Mouse (Mus musculus) midbrain, embryonic 11.5 days (tissue): ENCODE results near the gene Kctd6. TPM values are rescaled to one million over a fixed set of nuclear protein-coding genes. Genes with fewer than 3 reads are reported as not detected.
A peak's percentile ranks its signal among the peaks of the same experiment; 100 is the strongest.

ENCODE experiments used
- ATAC-seq: fragments of 200-750 bp; cut with Nextera tagmentation; 2 replicates; pipeline ENCODE4 v1.8.0; 2017; ENCODE audit warnings: moderate TSS enrichment, moderate library complexity; ENCODE audit not compliant: low FRiP score
- DNase-seq: peaks from one replicate; pipeline ENCODE4 v3.0.0; 2015; ENCODE audit warnings: low spot score; ENCODE audit errors: missing footprints
- H3K27ac ChIP-seq: fragments of 300-500 bp; sonication (generic); 2 replicates; pipeline ENCODE4 v1.5.1; 2014; ENCODE audit warnings: low read depth, low read length
- H3K27me3 ChIP-seq: fragments of 300-500 bp; sonication (generic); 2 replicates; pipeline ENCODE4 v1.6.1; 2014; ENCODE audit warnings: mild to moderate bottlenecking, low read length, moderate library complexity, mixed read lengths; ENCODE audit not compliant: control insufficient read depth, insufficient read depth
- H3K36me3 ChIP-seq: fragments of 300-500 bp; sonication (generic); 2 replicates; pipeline ENCODE4 v1.6.1; 2014; ENCODE audit warnings: mild to moderate bottlenecking, low read length, moderate library complexity, mixed read lengths; ENCODE audit not compliant: control insufficient read depth, insufficient read depth
- H3K4me1 ChIP-seq: fragments of 300-500 bp; sonication (generic); 2 replicates; pipeline ENCODE4 v1.6.1; 2014; ENCODE audit warnings: low read length; ENCODE audit not compliant: control insufficient read depth, insufficient read depth
- H3K4me2 ChIP-seq: fragments of 300-500 bp; sonication (generic); 2 replicates; pipeline ENCODE4 v1.6.1; 2014; ENCODE audit warnings: mild to moderate bottlenecking, moderate library complexity
- H3K4me3 ChIP-seq: fragments of 300-500 bp; sonication (generic); 2 replicates; pipeline ENCODE4 v1.5.1; 2014; ENCODE audit warnings: low read depth, low read length
- H3K9ac ChIP-seq: fragments of 300-500 bp; sonication (generic); 2 replicates; pipeline ENCODE4 v1.6.1; 2014; ENCODE audit warnings: low read length
- H3K9me3 ChIP-seq: fragments of 300-500 bp; sonication (generic); 2 replicates; pipeline ENCODE4 v1.6.1; 2016; ENCODE audit warnings: low read length; ENCODE audit not compliant: control insufficient read depth
- WGBS: fragments of 180-500 bp; shearing (Covaris S2); extraction: QIAGEN DNeasy Blood & Tissue Kit; methylation state at CpG from one replicate; pipeline ENCODE4 v1.1.7; 2014; 5-methylcytosine and 5-hydroxymethylcytosine counted together
- polyA plus RNA-seq: library from polyadenylated mRNA; unstranded; fragments of >200 nt; fragmentation: Nextera tagmentation; extraction: Ambion mirVana; gene quantifications from 2 replicates; pipeline ENCODE4 v1.2.1, GENCODE M21; 2014

The Kctd6 gene
- polyA plus RNA-seq, 1 experiment from 2014 or later = 10.8 TPM

GRCm38 (mm10) chr14:8186278-8187045, 27.5 kb upstream of the Kctd6 start:
- no peak for ATAC-seq
- H3K9ac ChIP-seq = no peak overlapping the region
- no peak overlapping the region for H3K27ac ChIP-seq
- H3K36me3 ChIP-seq = no peaks in the 10 kb centered on the region
- H3K9me3 ChIP-seq = no peaks in the 10 kb centered on the region
- H3K27me3 ChIP-seq = no peaks in the 10 kb centered on the region
- 88% methylated on average over 6 of the region's 6 CpGs for WGBS
- no peak for DNase-seq
- no peaks in the 10 kb centered on the region for H3K4me1 ChIP-seq
- no peak overlapping the region for H3K4me3 ChIP-seq
- no peak overlapping the region for H3K4me2 ChIP-seq

- Histone ChIP-seq H3K9ac (no peak overlapping the region), H3K4me2 (no peak overlapping the region), H3K27me3 (no peaks in the 10 kb centered on the region), H3K9me3 (no peaks in the 10 kb centered on the region), H3K36me3 (no peaks in the 10 kb centered on the region), H3K27ac (no peak overlapping the region), H3K4me3 (no peak overlapping the region), H3K4me1 (no peaks in the 10 kb centered on the region)
- no peak for DNase-seq
- no peak for ATAC-seq
- WGBS = 93% methylated on average over 3 of the region's 3 CpGs
Observed at GRCm38 (mm10) chr14:8190556-8190955, 23.4 kb upstream of the Kctd6 start.

- Histone ChIP-seq H3K4me2 (no peak overlapping the region), H3K4me3 (no peak overlapping the region), H3K9me3 (no peaks in the 10 kb centered on the region), H3K27me3 (no peaks in the 10 kb centered on the region), H3K36me3 (no peaks in the 10 kb centered on the region), H3K9ac (no peak overlapping the region), H3K27ac (no peak overlapping the region), H3K4me1 (no peaks in the 10 kb centered on the region)
- DNase-seq = no peak
- no peak for ATAC-seq
- 75% methylated on average over 12 of the region's 12 CpGs for WGBS
Observed at GRCm38 (mm10) chr14:8191331-8191965, 22.5 kb upstream of the Kctd6 start.

DNA sequence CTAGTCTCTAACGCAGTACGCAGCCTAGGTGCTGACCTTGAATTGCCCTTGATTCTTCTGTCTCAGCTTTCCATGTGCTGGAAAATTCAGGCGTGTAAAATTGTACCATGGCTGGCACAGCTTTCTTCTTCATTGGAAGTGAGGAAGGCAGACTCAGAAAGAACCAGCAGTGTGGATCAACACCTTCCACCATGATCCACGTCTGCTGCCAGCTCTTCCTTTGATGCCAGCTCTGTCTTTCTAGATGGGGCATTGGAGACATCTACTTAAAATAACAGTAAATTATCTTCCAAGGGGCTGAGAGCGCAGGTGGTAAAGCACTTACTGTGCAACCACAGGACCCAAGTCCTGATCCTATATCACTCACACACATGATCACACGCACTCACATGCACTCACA, 21.2 kb upstream of the Kctd6 start:
- Histone ChIP-seq H3K4me2 (no peak overlapping the region), H3K36me3 (no peaks in the 10 kb centered on the region), H3K27ac (no peak overlapping the region), H3K4me3 (no peak overlapping the region), H3K9ac (no peak overlapping the region), H3K9me3 (no peaks in the 10 kb centered on the region), H3K4me1 (no peaks in the 10 kb centered on the region), H3K27me3 (no peaks in the 10 kb centered on the region)
- no peak for ATAC-seq
- 86% methylated on average over 6 of the region's 6 CpGs for WGBS
- DNase-seq = no peak

DNA sequence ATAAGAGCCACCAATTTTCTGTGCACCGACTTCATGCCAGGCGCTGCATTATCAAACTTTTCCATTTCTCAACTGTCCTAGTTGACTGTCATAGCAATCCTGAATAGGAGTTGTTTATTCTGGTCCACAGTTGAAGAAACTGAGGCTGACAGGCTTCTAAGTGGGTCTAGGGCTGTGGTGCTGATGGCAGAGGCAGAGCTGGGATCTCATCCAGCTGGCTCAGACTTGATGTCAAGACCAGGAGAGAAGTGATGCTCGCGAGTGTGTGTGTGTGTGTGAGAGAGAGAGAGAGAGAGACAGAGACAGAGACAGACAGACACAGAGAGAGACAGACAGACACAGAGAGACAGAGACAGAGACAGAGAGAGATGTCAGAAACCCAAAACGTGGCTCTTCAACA, 13.2 kb upstream of the Kctd6 start:
- WGBS = 82% methylated on average over 5 of the region's 5 CpGs
- ATAC-seq (no peak), DNase-seq (no peak)
- Histone ChIP-seq H3K9me3 (no peaks in the 10 kb centered on the region), H3K27me3 (no peaks in the 10 kb centered on the region), H3K36me3 (no peaks in the 10 kb centered on the region), H3K4me1 (no peaks in the 10 kb centered on the region), H3K27ac (no peak overlapping the region), H3K9ac (no peak overlapping the region), H3K4me3 (no peak overlapping the region), H3K4me2 (no peak overlapping the region)

DNA sequence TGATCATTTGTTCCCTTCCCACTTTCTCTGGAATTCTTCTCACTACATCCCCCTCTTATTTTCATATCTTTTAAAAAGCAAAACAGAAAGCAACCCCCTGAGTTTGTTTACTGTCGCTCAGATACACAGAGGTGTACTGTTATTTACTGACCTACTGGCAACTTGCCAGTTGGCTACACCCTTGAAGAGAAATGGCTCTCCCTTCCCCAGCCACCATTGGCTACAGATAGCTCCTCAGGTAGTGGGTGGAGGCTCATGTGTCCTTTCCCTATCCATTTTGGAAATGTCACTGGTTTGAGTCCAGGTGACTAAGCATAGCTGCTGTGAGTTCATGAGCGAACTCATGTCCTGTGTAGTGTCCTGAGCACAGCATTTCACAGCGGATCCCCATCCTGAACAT, 12.2 kb upstream of the Kctd6 start:
- Histone ChIP-seq H3K27me3 (no peaks in the 10 kb centered on the region), H3K9ac (no peak overlapping the region), H3K4me3 (no peak overlapping the region), H3K27ac (no peak overlapping the region), H3K4me2 (no peak overlapping the region), H3K4me1 (no peaks in the 10 kb centered on the region), H3K9me3 (no peaks in the 10 kb centered on the region), H3K36me3 (no peaks in the 10 kb centered on the region)
- no peak for DNase-seq
- WGBS = 90% methylated on average over 3 of the region's 3 CpGs
- no peak for ATAC-seq

DNA sequence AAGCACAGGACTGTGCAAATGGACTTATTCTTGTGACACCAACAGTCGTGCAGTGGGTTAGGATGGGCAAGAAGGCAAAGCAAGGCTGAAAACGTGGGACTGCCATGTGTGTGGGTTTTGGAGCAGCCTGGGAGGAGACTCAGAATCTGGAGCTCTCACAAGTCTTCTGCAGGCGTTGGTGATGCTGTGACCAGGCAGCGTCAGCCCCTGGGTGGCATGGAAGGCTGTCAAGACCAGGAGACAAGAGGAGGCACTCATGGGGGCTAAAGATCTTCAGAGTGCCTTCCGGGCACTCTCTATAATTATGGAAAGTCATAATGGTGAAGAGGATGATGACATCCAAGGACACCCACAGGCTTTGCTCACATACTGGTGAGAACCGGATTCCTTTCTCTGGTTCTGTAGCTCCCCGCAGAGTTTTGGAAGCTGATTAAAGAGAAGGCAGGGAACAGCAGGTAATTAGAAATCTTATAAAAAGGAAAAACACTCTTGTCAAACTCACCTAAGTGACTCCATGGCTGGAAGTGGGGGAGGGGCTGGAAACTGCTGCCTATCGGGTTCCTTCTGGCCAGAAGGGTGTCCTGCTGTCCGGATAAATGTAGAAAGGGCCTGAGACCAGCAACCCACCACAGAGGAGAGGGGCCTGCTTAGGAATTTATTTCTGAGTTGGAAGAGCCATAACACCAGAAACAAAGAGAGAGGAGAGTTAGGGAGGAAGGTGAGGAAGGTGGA, 7.6 kb upstream of the Kctd6 start:
- Histone ChIP-seq H3K9me3 (no peaks in the 10 kb centered on the region), H3K36me3 (no peaks in the 10 kb centered on the region), H3K4me1 (no peaks in the 10 kb centered on the region), H3K27me3 (no peaks in the 10 kb centered on the region), H3K9ac (no peak overlapping the region), H3K4me3 (no peak overlapping the region), H3K27ac (no peak overlapping the region), H3K4me2 (no peak overlapping the region)
- DNase-seq (no peak), ATAC-seq (no peak; the same call in 1 of the 2 replicates)
- WGBS = 58% methylated on average over 9 of the region's 9 CpGs

DNA sequence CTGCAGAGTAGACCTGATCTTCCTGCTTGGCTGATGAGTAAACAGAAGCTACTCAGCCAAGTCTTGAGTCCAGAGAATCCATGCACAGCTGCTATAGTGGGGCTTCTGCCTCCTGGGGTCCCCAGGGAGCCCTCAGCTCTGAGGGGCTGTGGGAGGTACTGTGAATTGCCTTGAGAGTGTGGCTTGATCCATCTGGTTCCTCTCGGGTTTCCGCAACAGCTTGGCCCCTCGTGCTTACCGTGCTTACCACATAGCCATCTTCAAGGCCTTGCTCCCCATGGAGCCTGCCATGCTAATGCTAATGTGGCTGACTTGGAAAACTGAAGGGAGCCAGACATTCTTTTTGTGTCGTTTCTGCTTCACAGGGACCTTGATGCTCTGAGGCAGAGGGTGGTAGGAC, 6.8 kb upstream of the Kctd6 start:
- no peak overlapping the region for H3K4me3 ChIP-seq
- H3K27ac ChIP-seq = no peak overlapping the region

GRCm38 (mm10) chr14:8207543-8207942, 6.4 kb upstream of the Kctd6 start:
- Histone ChIP-seq H3K36me3 (no peaks in the 10 kb centered on the region), H3K27me3 (no peaks in the 10 kb centered on the region), H3K4me2 (no peak overlapping the region), H3K4me1 (no peaks in the 10 kb centered on the region), H3K4me3 (no peak overlapping the region), H3K9me3 (no peaks in the 10 kb centered on the region), H3K27ac (no peak overlapping the region), H3K9ac (no peak overlapping the region)
- DNase-seq = no peak
- WGBS = 57% methylated on average over 5 of the region's 5 CpGs
- ATAC-seq = no peak

More for the DNA sequence above, 6.8 kb upstream of the Kctd6 start:
- no peak overlapping the region for H3K4me2 ChIP-seq
- DNase-seq (no peak), ATAC-seq (peak; percentile 60)
- WGBS = 9% methylated on average over 5 of the region's 5 CpGs
- H3K27me3 ChIP-seq = no peaks in the 10 kb centered on the region
- no peaks in the 10 kb centered on the region for H3K4me1 ChIP-seq
- H3K9ac ChIP-seq = no peak overlapping the region
- no peaks in the 10 kb centered on the region for H3K36me3 ChIP-seq
- no peaks in the 10 kb centered on the region for H3K9me3 ChIP-seq
